Mouse (Mus musculus) CD4-positive, CD25-positive, alpha-beta regulatory T cell, adult 2 months (primary cell): ENCODE measurements around the gene Gm20671.
"Not testable (repeated sequence)": the region's sequence is repeated elsewhere in the genome, so short reads cannot be mapped to it uniquely, and the experiment has no call there.

Experiments used
- DNase-seq: peaks from one replicate; pipeline ENCODE4 v3.0.0-alpha.2; 2012; ENCODE audit warnings: low read depth, low spot score

Gene Gm20671

GRCm38 (mm10) chr5:32735779-32736178 lies 91.1 kb downstream of the Gm20671 start:
- DNase-seq = no peak

- not testable (repeated sequence) for DNase-seq
Measured at GRCm38 (mm10) chr5:32733892-32734291, 93.0 kb downstream of the Gm20671 start.

GRCm38 (mm10) chr5:32728851-32729250 lies 98.1 kb downstream of the Gm20671 start:
- DNase-seq = no peak

- DNase-seq = no peak
Measured at GRCm38 (mm10) chr5:32728300-32728699, 98.6 kb downstream of the Gm20671 start.

GRCm38 (mm10) chr5:32725397-32725796 lies 101.5 kb downstream of the Gm20671 start:
- not testable (repeated sequence) for DNase-seq

GRCm38 (mm10) chr5:32723981-32724380 lies 102.9 kb downstream of the Gm20671 start:
- no peak for DNase-seq

GRCm38 (mm10) chr5:32722711-32723110 lies 104.2 kb downstream of the Gm20671 start:
- DNase-seq = not testable (repeated sequence)

GRCm38 (mm10) chr5:32722263-32722662 lies 104.6 kb downstream of the Gm20671 start:
- DNase-seq = no peak

GRCm38 (mm10) chr5:32721316-32721715 lies 105.6 kb downstream of the Gm20671 start:
- no peak for DNase-seq

GRCm38 (mm10) chr5:32720416-32720815 lies 106.5 kb downstream of the Gm20671 start:
- DNase-seq = no peak

- DNase-seq = no peak
Measured at GRCm38 (mm10) chr5:32718916-32719315, 108.0 kb downstream of the Gm20671 start.

GRCm38 (mm10) chr5:32717726-32718125 lies 109.2 kb downstream of the Gm20671 start:
- no peak for DNase-seq

GRCm38 (mm10) chr5:32713703-32714467 lies 113.0 kb downstream of the Gm20671 start:
- peak; percentile 96 for DNase-seq

- no peak for DNase-seq
Measured at GRCm38 (mm10) chr5:32713042-32713702, 113.7 kb downstream of the Gm20671 start.

GRCm38 (mm10) chr5:32712221-32713041 lies 114.5 kb downstream of the Gm20671 start:
- peak; percentile 42 for DNase-seq

- DNase-seq = no peak
Measured at GRCm38 (mm10) chr5:32711485-32711884, 115.4 kb downstream of the Gm20671 start.

- DNase-seq = no peak
Measured at GRCm38 (mm10) chr5:32706226-32706780, 120.6 kb downstream of the Gm20671 start.

GRCm38 (mm10) chr5:32697208-32697867 lies 129.6 kb downstream of the Gm20671 start:
- no peak for DNase-seq

GRCm38 (mm10) chr5:32693411-32693810 lies 133.5 kb downstream of the Gm20671 start:
- DNase-seq = no peak
